Mouse (Mus musculus): Measurements from ENCODE around the gene Habp2. TPM values are rescaled to one million over a fixed set of nuclear protein-coding genes. Genes with fewer than 3 reads are reported as not detected.
"Not testable (repeated sequence)": the region's sequence is repeated elsewhere in the genome, so short reads cannot be mapped to it uniquely, and the experiment has no call there.

The Habp2 gene
- polyA plus RNA-seq, 1 experiment = not detected

DNA sequence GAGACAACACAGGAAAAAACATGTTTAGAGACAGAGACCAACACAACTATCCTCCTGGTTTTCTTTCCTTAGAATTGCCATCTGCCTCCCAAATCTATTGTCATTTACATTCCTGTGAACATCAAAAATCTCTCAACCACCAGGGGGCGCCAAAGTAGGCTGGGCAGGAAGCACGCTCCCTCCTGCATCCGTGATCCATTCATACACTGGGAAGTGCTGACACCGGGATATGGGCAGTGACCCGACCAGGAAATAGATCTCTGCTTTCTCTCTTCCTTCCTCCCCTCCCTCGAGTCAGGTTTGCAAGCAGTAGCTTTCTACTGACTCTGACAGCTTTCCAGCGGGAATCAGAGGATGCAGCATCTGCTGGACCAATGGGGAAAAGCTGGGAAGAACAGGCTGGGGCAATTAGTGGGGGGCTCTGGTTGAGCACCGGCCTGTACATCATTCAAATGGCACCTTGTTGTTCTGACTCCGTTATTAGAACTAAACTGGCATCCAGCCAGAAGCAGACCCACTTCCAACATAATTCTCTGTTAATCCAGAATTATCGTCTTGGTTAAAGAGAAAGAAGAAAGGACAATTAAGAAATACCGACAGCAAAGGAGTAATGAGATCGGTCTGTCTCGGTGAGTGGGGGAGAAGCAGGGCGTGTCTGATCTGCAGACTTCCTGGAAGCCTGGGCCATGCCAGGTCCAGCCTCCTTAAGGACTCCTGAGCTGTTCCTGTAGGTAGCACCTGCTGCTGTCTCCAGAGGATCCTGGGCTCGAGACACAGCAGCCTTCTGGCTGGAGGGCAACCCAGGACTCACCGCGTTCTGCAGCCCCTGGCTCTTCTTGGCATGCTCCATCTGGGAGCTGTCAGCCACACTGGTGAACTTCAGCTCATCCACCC is 69.8 kb downstream of the Habp2 start:
- peak; percentile 17 to 90 for DNase-seq (ENCODE audit: extremely low spot score in 1 of 2, low spot score in 1 of 2)

DNA sequence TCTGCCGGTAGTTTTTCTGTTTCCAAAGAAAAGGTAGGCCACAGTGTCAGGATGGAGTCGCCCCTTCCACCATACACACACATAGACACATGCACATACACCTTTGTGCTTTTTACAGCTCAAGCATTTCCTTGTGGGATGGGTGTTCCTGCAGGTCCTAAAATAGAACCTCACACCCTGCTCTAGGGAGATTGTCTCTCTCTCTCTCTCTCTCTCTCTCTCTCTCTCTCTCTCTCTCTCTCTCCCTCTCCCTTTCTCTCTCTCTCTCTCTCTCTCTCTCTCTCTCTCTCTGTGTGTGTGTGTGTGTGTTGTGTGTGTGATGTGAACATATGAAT is 70.4 kb downstream of the Habp2 start:
- not testable (repeated sequence) for DNase-seq (ENCODE audit: extremely low spot score in 1 of 2, low spot score in 1 of 2)

DNA sequence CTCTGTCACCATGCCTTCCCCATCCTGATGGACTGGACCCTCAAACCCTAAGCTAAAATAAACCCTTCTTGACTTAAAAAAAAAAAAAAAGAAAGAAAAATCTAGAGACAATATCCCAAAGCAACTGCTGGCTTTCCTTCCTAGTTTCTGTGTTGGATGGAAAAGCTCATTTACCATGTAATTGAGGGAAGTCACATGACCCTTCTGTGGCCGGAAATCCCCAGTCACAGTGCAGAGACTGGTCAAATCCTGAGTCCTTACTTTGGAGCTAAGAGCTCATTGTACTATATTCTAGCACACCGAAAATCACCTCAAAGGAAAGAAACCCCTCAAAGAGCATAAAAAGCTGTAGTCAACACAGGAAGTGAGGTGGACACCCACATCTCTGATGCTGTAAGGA is 72.0 kb downstream of the Habp2 start:
- DNase-seq (ENCODE audit: extremely low spot score in 1 of 2, low spot score in 1 of 2) = no peak

DNA sequence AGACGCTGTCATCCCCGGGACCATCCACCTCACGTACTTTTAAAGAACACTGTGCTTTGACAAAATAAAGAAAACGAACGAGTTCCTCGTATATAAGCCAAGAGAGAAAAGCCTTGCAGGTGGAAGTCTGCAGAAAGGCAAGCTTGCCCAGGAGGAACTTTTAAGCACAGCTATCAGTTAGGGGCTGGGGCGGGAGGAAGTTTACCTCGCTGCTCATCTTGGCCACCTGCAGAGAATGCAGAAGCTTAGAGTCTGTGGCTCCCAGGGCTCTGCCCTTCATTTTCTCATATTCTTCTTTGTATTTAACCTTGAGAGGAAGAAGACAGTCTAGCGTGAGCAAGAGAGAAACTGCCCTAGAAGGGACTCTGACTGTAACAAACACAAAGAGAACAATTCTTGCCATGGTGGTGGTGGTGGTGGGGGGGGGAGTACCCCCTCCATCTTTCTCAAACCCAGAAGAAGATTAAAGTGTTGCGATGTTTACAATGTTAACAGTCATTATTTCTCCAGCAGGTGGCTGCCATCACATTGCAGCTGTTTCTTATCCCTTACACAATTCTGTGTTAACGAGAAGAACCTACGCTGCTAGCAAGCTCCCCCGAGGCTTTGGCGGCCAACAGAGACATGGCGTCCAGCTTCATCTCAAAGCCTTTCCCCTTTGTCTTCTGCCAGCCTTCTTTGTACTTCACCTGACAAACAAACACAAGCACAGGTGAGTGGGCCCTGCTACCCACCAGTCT is 77.0 kb downstream of the Habp2 start:
- no peak for DNase-seq (ENCODE audit: extremely low spot score in 1 of 2, low spot score in 1 of 2)

DNA sequence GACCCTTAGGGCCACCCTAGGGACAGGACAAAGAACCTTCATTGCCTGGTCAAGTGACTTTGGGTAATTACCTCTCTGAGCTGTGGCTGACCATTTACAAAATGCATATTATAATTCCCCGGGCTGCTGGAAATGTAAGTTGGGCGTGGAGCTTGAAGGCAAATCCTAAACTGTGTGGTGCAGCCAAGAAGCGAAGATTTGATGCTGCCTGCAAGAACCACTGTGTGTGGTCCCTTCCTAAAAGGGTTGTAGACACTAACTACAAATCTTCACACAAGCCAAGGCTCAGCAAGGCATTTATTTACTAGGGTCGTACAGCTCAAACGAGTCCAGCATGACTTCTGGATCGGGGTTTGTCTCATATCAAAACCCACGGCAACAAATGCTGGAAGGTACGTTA is 77.6 kb downstream of the Habp2 start:
- no peak for DNase-seq (ENCODE audit: extremely low spot score in 1 of 2, low spot score in 1 of 2)

DNA sequence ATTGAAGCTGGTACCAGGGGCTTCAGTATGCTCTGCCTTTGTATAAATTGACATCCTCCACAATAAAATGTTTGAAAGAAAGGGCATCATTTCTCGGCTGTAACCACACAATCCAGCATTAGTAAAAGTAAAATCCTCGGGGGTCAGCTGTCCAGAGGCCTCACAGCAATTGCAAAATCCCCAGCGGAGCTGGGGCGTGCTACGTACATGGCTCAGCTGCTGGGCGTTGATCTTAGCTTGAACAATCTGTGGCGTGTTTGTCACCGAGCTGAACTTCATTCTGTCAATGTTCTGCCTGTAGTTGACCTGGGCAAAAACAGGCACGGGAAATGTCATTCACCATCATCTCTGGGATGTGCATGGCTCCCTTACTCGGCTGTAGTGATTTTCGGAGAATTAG is 79.2 kb downstream of the Habp2 start:
- no peak for DNase-seq (ENCODE audit: extremely low spot score in 1 of 2, low spot score in 1 of 2)

DNA sequence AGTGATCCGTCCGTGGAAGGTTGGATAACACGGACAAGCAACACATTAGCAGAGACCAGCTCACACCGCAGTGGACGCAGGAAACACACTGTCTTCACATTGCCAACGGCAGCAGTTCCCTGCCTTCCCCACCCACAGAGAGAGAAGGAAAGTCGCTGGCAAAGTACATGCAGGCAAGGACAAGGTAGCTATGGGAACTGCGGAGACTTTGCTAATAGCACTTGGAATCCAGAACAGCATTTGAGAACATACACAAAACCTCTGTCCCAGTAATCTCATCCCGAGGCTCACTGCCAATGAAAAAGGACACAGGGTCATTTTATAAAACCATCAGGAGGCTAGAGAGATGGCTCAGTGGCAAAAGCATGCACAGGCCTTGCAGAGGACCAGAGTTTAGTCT is 79.7 kb downstream of the Habp2 start:
- DNase-seq (ENCODE audit: extremely low spot score in 1 of 2, low spot score in 1 of 2) = no peak

DNA sequence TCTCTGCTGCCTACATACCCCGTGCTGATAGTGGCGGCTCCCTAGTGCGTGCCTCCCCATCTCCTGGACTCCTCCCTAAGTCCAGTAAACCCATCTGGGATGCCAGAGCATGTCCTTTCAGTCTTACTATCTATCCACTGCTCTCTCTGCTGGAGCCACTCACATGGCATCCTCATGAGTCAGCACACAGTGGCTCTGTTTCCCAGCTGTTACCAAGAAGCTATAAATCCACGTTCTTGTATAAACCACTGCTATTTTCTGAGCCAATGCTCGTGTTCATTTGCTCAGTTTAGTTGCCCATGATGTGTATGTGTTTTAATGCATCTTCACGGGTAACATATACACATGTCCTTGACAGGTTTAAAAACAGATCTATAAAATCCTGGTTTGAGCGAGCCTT is 80.8 kb downstream of the Habp2 start:
- peak in 1 of 2 experiments; percentile 45 for DNase-seq (ENCODE audit: extremely low spot score in 1 of 2, low spot score in 1 of 2)

DNA sequence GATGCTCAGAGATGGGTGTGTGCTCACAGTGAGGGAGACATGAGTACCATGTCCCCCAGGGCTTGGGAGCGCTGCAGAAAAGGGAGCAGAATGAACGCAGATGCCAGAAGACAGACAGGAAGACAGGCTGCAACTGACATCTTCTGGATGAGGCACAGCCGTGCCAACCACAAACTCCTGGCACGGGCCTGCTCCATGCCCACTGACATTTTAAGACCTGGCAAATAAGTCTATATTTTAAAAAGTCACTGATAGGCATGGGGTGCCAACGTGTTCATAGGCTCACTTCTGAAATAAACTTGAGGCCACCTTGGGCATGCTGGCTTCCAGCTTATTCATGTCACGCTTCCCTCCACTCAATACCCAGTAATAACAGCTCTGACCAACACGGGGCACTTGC is 82.0 kb downstream of the Habp2 start:
- no peak for DNase-seq (ENCODE audit: extremely low spot score in 1 of 2, low spot score in 1 of 2)

Other genes with a start within 250 kb of the Habp2 start
- gene Nrap, start 102.9 kb downstream of the Habp2 start, polyA plus RNA-seq (2012; rRNA removed) = 0.46 and 0.58 TPM in 2 replicates
- 5.1 and 5.3 TPM in 2 replicates for gene Casp7, start 110.0 kb downstream of the Habp2 start, polyA plus RNA-seq (2012; rRNA removed)
- gene Plekhs1, start 174.5 kb downstream of the Habp2 start, polyA plus RNA-seq (2012; rRNA removed) = 0.44 and 0.67 TPM in 2 replicates